Mouse (Mus musculus) stomach, embryonic 16.5 days (tissue): ENCODE measurements around the gene Col6a1. TPM values are rescaled to one million over a fixed set of nuclear protein-coding genes. Genes with fewer than 3 reads are reported as not detected.

Experiments used
- ATAC-seq: fragments of 200-750 bp; cut with Nextera tagmentation; 2 replicates; pipeline ENCODE4 v1.8.0; 2017; ENCODE audit warnings: moderate number of reproducible peaks, moderate TSS enrichment; ENCODE audit not compliant: insufficient read depth, low FRiP score
- H3K27ac ChIP-seq: fragments of 300-500 bp; sonication (generic); 2 replicates; pipeline ENCODE4 v1.5.1; 2014; ENCODE audit warnings: low read length
- H3K27me3 ChIP-seq: fragments of 300-500 bp; sonication (generic); 2 replicates; pipeline ENCODE4 v1.6.1; 2014; ENCODE audit warnings: low read length, control low read depth, mixed read lengths; ENCODE audit not compliant: control insufficient read depth, insufficient read depth
- H3K36me3 ChIP-seq: fragments of 300-500 bp; sonication (generic); 2 replicates; pipeline ENCODE4 v1.6.1; 2014; ENCODE audit warnings: low read length; ENCODE audit not compliant: control insufficient read depth, insufficient read depth
- H3K4me1 ChIP-seq: fragments of 300-500 bp; sonication (generic); 2 replicates; pipeline ENCODE4 v1.6.1; 2014; ENCODE audit warnings: low read length, control low read depth, mixed read lengths; ENCODE audit not compliant: control insufficient read depth, insufficient read depth
- H3K4me2 ChIP-seq: fragments of 300-500 bp; sonication (generic); 2 replicates; pipeline ENCODE4 v1.6.1; 2014; ENCODE audit warnings: low read depth, low read length, mixed read lengths
- H3K4me3 ChIP-seq: fragments of 300-500 bp; sonication (generic); replicated peaks from 2 replicates; pipeline ENCODE4 v1.5.1; 2014; ENCODE audit warnings: mild to moderate bottlenecking, low read length
- H3K9ac ChIP-seq: fragments of 300-500 bp; sonication (generic); 2 replicates; pipeline ENCODE4 v1.6.1; 2014; ENCODE audit warnings: low read length
- H3K9me3 ChIP-seq: fragments of 300-500 bp; sonication (generic); replicated peaks from 2 replicates; pipeline ENCODE4 v1.6.1; 2016; ENCODE audit warnings: low read length, control low read depth; ENCODE audit not compliant: control insufficient read depth
- WGBS: fragments of 180-500 bp; shearing (Covaris S2); extraction: QIAGEN DNeasy Blood & Tissue Kit; methylation state at CpG from one replicate; pipeline ENCODE4 v1.1.7; 2014; 5-methylcytosine and 5-hydroxymethylcytosine counted together
- polyA plus RNA-seq: library from polyadenylated mRNA; unstranded; fragments of >200 nt; fragmentation: Nextera tagmentation; extraction: Ambion mirVana; gene quantifications from 2 replicates; pipeline ENCODE4 v1.2.1, GENCODE M21; 2015

The Col6a1 gene
- polyA plus RNA-seq, 1 experiment from 2014 or later: 433 TPM

GRCm38 (mm10) chr10:76729631-76730620 is 4.0 kb upstream of the Col6a1 start:
- Histone ChIP-seq H3K27me3 (no peaks in the 10 kb centered on the region), H3K9me3 (no peaks in the 10 kb centered on the region), H3K36me3 (no peaks in the 10 kb centered on the region), H3K4me2 (no peak overlapping the region), H3K9ac (no peak overlapping the region), H3K4me1 (peaks cover 35% of the 10 kb centered on the region), H3K4me3 (no peak overlapping the region), H3K27ac (no peak overlapping the region)
- ATAC-seq: no peak
- WGBS: 73% methylated on average over 19 of the region's 19 CpGs

GRCm38 (mm10) chr10:76728369-76728768 is 2.4 kb upstream of the Col6a1 start:
- no peaks in the 10 kb centered on the region for H3K36me3 ChIP-seq
- ATAC-seq: no peak
- H3K9ac ChIP-seq: peak overlapping the region; percentile 51; the same call in 1 of the 2 replicates
- H3K9me3 ChIP-seq: no peaks in the 10 kb centered on the region
- peaks cover 39% of the 10 kb centered on the region for H3K4me1 ChIP-seq
- H3K27me3 ChIP-seq: no peaks in the 10 kb centered on the region
- 18% methylated on average over 11 of the region's 11 CpGs for WGBS
- no peak overlapping the region for H3K4me2 ChIP-seq
- H3K27ac ChIP-seq: peak overlapping the region; percentile 21; the same call in 1 of the 2 replicates
- no peak overlapping the region for H3K4me3 ChIP-seq

- Histone ChIP-seq H3K27me3 (no peaks in the 10 kb centered on the region), H3K4me3 (no peak overlapping the region), H3K9me3 (no peaks in the 10 kb centered on the region), H3K4me1 (peaks cover 38% of the 10 kb centered on the region), H3K36me3 (peaks cover 6% of the 10 kb centered on the region; the same call in 1 of the 2 replicates), H3K27ac (peak overlapping the region; percentile 88; the same call in 1 of the 2 replicates), H3K4me2 (no peak overlapping the region), H3K9ac (no peak overlapping the region; the same call in 1 of the 2 replicates)
- WGBS: 78% methylated on average over 7 of the region's 7 CpGs
- ATAC-seq: no peak
These were observed 1.3 kb upstream of the Col6a1 start for GRCm38 (mm10) chr10:76727301-76727700.

GRCm38 (mm10) chr10:76726866-76727265 is 898 bp upstream of the Col6a1 start:
- ATAC-seq: no peak
- Histone ChIP-seq H3K4me2 (no peak overlapping the region), H3K27me3 (no peaks in the 10 kb centered on the region), H3K4me3 (no peak overlapping the region), H3K9ac (no peak overlapping the region), H3K36me3 (peaks cover 7% of the 10 kb centered on the region; the same call in 1 of the 2 replicates), H3K4me1 (peaks cover 34% of the 10 kb centered on the region), H3K9me3 (no peaks in the 10 kb centered on the region), H3K27ac (peak overlapping the region; percentile 88; the same call in 1 of the 2 replicates)
- 86% methylated on average over 4 of the region's 4 CpGs for WGBS

GRCm38 (mm10) chr10:76725097-76725496 is 871 bp downstream of the Col6a1 start:
- H3K36me3 ChIP-seq: peaks cover 7% of the 10 kb centered on the region; the same call in 1 of the 2 replicates
- H3K4me3 ChIP-seq: peak overlapping the region; percentile 67
- H3K27me3 ChIP-seq: no peaks in the 10 kb centered on the region
- ATAC-seq: no peak
- WGBS: 59% methylated on average over 2 of the region's 2 CpGs
- no peaks in the 10 kb centered on the region for H3K9me3 ChIP-seq
- peak overlapping the region; percentile 84 for H3K9ac ChIP-seq
- H3K27ac ChIP-seq: peak overlapping the region; percentile 85
- peaks cover 23% of the 10 kb centered on the region for H3K4me1 ChIP-seq
- H3K4me2 ChIP-seq: peak overlapping the region; percentile 78

GRCm38 (mm10) chr10:76724231-76724736 is 1.7 kb downstream of the Col6a1 start:
- no peaks in the 10 kb centered on the region for H3K27me3 ChIP-seq
- peaks cover 7% of the 10 kb centered on the region; the same call in 1 of the 2 replicates for H3K36me3 ChIP-seq
- H3K9me3 ChIP-seq: no peaks in the 10 kb centered on the region
- no peak for ATAC-seq
- peaks cover 19% of the 10 kb centered on the region for H3K4me1 ChIP-seq
- H3K9ac ChIP-seq: peak overlapping the region; percentile 84
- peak overlapping the region; percentile 78 for H3K4me2 ChIP-seq
- H3K4me3 ChIP-seq: peak overlapping the region; percentile 67
- no peak overlapping the region; the same call in 1 of the 2 replicates for H3K27ac ChIP-seq
- WGBS: 38% methylated on average over 5 of the region's 5 CpGs

- Histone ChIP-seq H3K4me2 (no peak overlapping the region), H3K9ac (no peak overlapping the region), H3K4me1 (peaks cover 15% of the 10 kb centered on the region), H3K4me3 (no peak overlapping the region), H3K9me3 (no peaks in the 10 kb centered on the region), H3K27ac (no peak overlapping the region), H3K27me3 (no peaks in the 10 kb centered on the region), H3K36me3 (peaks cover 7% of the 10 kb centered on the region; the same call in 1 of the 2 replicates)
- no peak for ATAC-seq
- 83% methylated on average over 18 of the region's 18 CpGs for WGBS
These were observed 3.1 kb downstream of the Col6a1 start for GRCm38 (mm10) chr10:76722751-76723450.

GRCm38 (mm10) chr10:76721746-76722145 is 4.2 kb downstream of the Col6a1 start:
- 92% methylated on average over 6 of the region's 6 CpGs for WGBS
- Histone ChIP-seq H3K4me3 (no peak overlapping the region), H3K4me2 (no peak overlapping the region), H3K36me3 (peaks cover 7% of the 10 kb centered on the region; the same call in 1 of the 2 replicates), H3K9ac (no peak overlapping the region), H3K27ac (no peak overlapping the region), H3K9me3 (no peaks in the 10 kb centered on the region), H3K4me1 (peaks cover 15% of the 10 kb centered on the region), H3K27me3 (no peaks in the 10 kb centered on the region)
- ATAC-seq: no peak
